Mouse (Mus musculus): ENCODE results near the gene Tlr9. TPM values are rescaled to one million over a fixed set of nuclear protein-coding genes. Genes with fewer than 3 reads are reported as not detected.

Tlr9 gene
- polyA plus RNA-seq, 1 experiment from 2014 or later = not detected

- 58% methylated on average over 19 of the region's 19 CpGs for WGBS
- H3K36me3 ChIP-seq = peaks cover 57% of the 10 kb centered on the region
- no peak overlapping the region for H3K4me3 ChIP-seq
- H3K4me1 ChIP-seq = peaks cover 28% of the 10 kb centered on the region
- no peaks in the 10 kb centered on the region for H3K27me3 ChIP-seq (ENCODE audit: insufficient read depth, poor library complexity, severe bottlenecking)
- no peak for DNase-seq (ENCODE audit: low spot score)
- peak overlapping the region; percentile 67 for H3K27ac ChIP-seq
- H3K9me3 ChIP-seq = no peaks in the 10 kb centered on the region
Measured at GRCm38 (mm10) chr9:106242813-106243488, 20.6 kb downstream of the Tlr9 start.

DNA sequence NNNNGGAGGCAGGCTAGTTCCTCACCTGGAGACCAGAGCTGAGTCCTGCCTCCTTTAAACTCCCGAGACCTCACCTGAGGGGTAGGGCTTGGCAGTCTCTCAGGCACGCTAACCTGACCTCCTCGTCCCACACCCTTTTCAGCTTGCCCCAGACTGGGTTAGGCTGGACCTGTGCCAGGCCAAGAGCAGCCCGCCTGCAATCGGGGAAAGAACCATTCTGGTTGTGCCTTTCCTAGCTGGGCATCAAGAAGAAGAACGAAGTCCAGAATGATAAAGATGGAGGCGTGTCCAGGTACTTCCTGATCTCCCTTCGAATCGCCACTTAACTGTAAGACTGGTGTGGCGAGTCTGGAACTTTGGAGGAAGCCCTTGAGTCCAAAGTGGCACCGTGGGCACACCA, 27.2 kb downstream of the Tlr9 start:
- no peak for DNase-seq (ENCODE audit: low spot score)
- Histone ChIP-seq H3K4me3 (no peak overlapping the region), H3K27me3 (ENCODE audit: insufficient read depth, poor library complexity, severe bottlenecking) (no peaks in the 10 kb centered on the region), H3K27ac (peak overlapping the region; percentile 31; the same call in 1 of the 2 replicates), H3K9me3 (no peaks in the 10 kb centered on the region), H3K4me1 (peaks cover 36% of the 10 kb centered on the region), H3K36me3 (peaks cover 4% of the 10 kb centered on the region; the same call in 1 of the 2 replicates)
- 87% methylated on average over 11 of the region's 11 CpGs for WGBS

DNA sequence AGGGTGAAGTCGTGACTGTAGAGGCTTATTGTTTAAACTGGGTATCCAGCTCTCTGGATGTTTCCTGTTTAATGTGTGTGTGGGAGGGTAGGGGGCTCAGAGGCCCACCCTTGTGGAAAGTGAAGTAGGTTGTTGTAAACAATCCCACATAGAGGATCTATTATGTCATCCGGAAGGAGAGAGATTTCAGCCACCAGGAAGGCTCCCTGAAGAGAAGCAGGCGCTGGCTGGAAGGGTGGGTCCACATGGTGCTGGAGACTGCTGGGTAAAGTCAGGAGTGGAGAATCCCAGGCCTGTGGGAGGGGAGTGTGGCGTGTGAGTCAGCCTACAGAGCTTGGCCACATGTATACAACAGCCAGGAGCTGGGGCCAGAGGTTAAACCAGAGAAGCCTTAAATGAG, 27.8 kb downstream of the Tlr9 start:
- Histone ChIP-seq H3K9me3 (no peaks in the 10 kb centered on the region), H3K27ac (peak overlapping the region; percentile 31), H3K4me3 (no peak overlapping the region), H3K4me1 (peaks cover 36% of the 10 kb centered on the region), H3K27me3 (ENCODE audit: insufficient read depth, poor library complexity, severe bottlenecking) (no peaks in the 10 kb centered on the region), H3K36me3 (peaks cover 1% of the 10 kb centered on the region; the same call in 1 of the 2 replicates)
- DNase-seq (ENCODE audit: low spot score) = no peak
- 35% methylated on average over 4 of the region's 4 CpGs for WGBS

DNA sequence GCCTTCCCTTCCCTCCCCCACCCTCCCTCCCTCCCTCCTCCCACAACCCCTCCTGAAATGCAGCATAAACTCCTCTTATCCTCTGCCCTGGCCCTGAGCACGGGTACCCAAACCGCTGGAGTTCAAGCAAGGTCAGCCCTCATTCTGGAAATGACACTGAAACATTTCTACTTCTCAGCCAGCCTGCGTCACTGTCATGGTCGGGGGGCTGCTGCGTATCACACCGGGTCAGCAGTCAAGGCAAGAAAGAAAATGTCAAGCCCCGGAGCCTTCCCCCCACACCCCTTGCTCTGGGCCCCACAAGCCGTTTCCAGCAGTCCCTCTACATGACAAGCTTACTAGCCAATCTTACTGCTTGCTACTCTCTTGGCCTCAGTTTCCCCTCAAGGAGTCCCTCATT, 28.7 kb downstream of the Tlr9 start:
- Histone ChIP-seq H3K27me3 (ENCODE audit: insufficient read depth, poor library complexity, severe bottlenecking) (no peaks in the 10 kb centered on the region), H3K9me3 (no peaks in the 10 kb centered on the region), H3K27ac (peak overlapping the region; percentile 31; the same call in 1 of the 2 replicates), H3K36me3 (no peaks in the 10 kb centered on the region), H3K4me1 (peaks cover 36% of the 10 kb centered on the region), H3K4me3 (no peak overlapping the region)
- WGBS = 67% methylated on average over 8 of the region's 8 CpGs
- DNase-seq (ENCODE audit: low spot score) = no peak

DNA sequence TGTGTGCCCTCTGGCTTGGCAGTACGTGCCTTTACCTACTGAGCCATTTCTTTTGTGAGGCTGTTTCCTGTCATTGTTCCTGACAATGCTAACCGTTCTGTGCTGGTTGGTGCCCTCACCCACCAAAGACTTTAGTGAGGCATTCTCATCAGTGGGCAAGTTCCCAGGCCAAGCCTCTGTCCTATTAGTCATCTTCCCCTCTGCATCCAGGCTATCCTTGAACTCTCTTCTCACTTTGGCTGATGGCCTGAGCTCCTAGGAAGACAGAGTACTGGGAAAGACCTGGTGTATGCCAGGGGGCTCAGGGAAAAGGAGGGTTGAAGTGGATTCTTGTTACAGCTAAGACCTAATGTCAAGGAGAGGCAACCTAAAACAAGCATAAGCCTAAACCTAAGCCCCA, 31.6 kb downstream of the Tlr9 start:
- no peak for DNase-seq (ENCODE audit: low spot score)
- no peak overlapping the region for H3K4me3 ChIP-seq
- H3K9me3 ChIP-seq = no peaks in the 10 kb centered on the region
- H3K27ac ChIP-seq = no peak overlapping the region
- WGBS = 66% methylated on average over 2 of the region's 2 CpGs
- peaks cover 16% of the 10 kb centered on the region for H3K4me1 ChIP-seq
- no peaks in the 10 kb centered on the region for H3K27me3 ChIP-seq (ENCODE audit: insufficient read depth, poor library complexity, severe bottlenecking)
- no peaks in the 10 kb centered on the region for H3K36me3 ChIP-seq

GRCm38 (mm10) chr9:106258412-106258811, 36.0 kb downstream of the Tlr9 start:
- Histone ChIP-seq H3K36me3 (no peaks in the 10 kb centered on the region), H3K9me3 (no peaks in the 10 kb centered on the region), H3K4me1 (no peaks in the 10 kb centered on the region), H3K27ac (no peak overlapping the region), H3K4me3 (no peak overlapping the region), H3K27me3 (ENCODE audit: insufficient read depth, poor library complexity, severe bottlenecking) (no peaks in the 10 kb centered on the region)
- WGBS = 70% methylated on average over 4 of the region's 4 CpGs
- DNase-seq (ENCODE audit: low spot score) = no peak

- Histone ChIP-seq H3K4me3 (no peak overlapping the region), H3K4me1 (no peaks in the 10 kb centered on the region), H3K27ac (no peak overlapping the region), H3K36me3 (no peaks in the 10 kb centered on the region), H3K27me3 (ENCODE audit: insufficient read depth, poor library complexity, severe bottlenecking) (no peaks in the 10 kb centered on the region), H3K9me3 (no peaks in the 10 kb centered on the region)
- no peak for DNase-seq (ENCODE audit: low spot score)
- WGBS = 72% methylated on average over 5 of the region's 5 CpGs
Measured at GRCm38 (mm10) chr9:106258990-106259389, 36.6 kb downstream of the Tlr9 start.

GRCm38 (mm10) chr9:106261058-106261457, 38.7 kb downstream of the Tlr9 start:
- 84% methylated on average over 6 of the region's 6 CpGs for WGBS
- no peak for DNase-seq (ENCODE audit: low spot score)
- H3K4me1 ChIP-seq = peaks cover 8% of the 10 kb centered on the region
- H3K9me3 ChIP-seq = no peaks in the 10 kb centered on the region
- H3K27ac ChIP-seq = no peak overlapping the region
- no peaks in the 10 kb centered on the region for H3K36me3 ChIP-seq
- H3K4me3 ChIP-seq = no peak overlapping the region
- no peaks in the 10 kb centered on the region for H3K27me3 ChIP-seq (ENCODE audit: insufficient read depth, poor library complexity, severe bottlenecking)

DNA sequence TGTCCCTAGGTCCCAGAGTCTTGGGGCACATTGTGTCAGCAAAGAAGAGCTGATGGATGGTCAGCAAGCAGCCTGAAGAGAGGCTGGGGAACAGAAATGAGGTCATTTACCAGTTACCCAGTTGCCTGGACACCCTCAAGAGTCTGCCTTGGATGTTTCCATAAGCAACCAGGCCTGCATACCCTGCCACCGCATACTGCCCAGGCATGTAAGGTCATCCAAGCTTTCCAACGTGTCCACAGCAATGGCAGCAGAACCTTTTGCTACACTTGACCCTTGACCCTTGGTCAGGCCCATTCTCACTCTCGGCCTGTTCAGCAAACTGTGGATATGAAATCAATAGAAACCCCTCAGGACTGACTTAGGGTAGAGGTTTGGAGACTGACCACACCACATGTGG, 39.1 kb downstream of the Tlr9 start:
- Histone ChIP-seq H3K4me3 (no peak overlapping the region), H3K4me1 (peaks cover 8% of the 10 kb centered on the region), H3K36me3 (no peaks in the 10 kb centered on the region), H3K9me3 (no peaks in the 10 kb centered on the region), H3K27me3 (ENCODE audit: insufficient read depth, poor library complexity, severe bottlenecking) (no peaks in the 10 kb centered on the region), H3K27ac (no peak overlapping the region)
- DNase-seq (ENCODE audit: low spot score) = no peak
- 79% methylated on average over 3 of the region's 3 CpGs for whole genome bisulfite sequencing

DNA sequence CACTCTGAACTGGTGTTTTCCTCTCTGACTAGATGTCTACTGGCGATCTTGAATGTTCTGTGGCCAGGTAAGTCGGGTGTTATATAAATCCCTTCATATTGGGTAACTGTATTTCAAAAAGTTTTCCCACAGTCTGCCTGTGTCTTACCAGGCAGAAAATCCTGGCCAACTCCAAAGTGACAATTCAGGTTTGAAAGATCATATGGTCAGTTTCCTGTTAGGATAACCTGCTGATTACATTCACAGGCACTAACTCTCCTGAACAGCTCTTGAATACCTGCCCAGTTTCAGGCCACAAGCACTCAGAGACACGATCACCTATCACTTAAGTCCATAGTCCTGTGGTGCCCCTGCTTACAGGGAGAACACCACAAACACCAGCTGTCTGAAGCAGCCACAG, 39.7 kb downstream of the Tlr9 start:
- H3K36me3 ChIP-seq = no peaks in the 10 kb centered on the region
- H3K4me3 ChIP-seq = no peak overlapping the region
- peaks cover 8% of the 10 kb centered on the region for H3K4me1 ChIP-seq
- H3K9me3 ChIP-seq = no peaks in the 10 kb centered on the region
- WGBS = 75% methylated on average over 3 of the region's 3 CpGs
- no peak overlapping the region for H3K27ac ChIP-seq
- no peak for DNase-seq (ENCODE audit: low spot score)
- no peaks in the 10 kb centered on the region for H3K27me3 ChIP-seq (ENCODE audit: insufficient read depth, poor library complexity, severe bottlenecking)

- Histone ChIP-seq H3K27ac (no peak overlapping the region), H3K36me3 (no peaks in the 10 kb centered on the region), H3K27me3 (ENCODE audit: insufficient read depth, poor library complexity, severe bottlenecking) (no peaks in the 10 kb centered on the region), H3K4me3 (no peak overlapping the region), H3K4me1 (peaks cover 15% of the 10 kb centered on the region), H3K9me3 (no peaks in the 10 kb centered on the region)
- DNase-seq (ENCODE audit: low spot score) = no peak
- WGBS = 72% methylated on average over 9 of the region's 9 CpGs
Measured at GRCm38 (mm10) chr9:106263381-106263924, 41.1 kb downstream of the Tlr9 start.

- H3K27ac ChIP-seq = no peak overlapping the region
- no peak overlapping the region for H3K4me3 ChIP-seq
- peaks cover 34% of the 10 kb centered on the region for H3K4me1 ChIP-seq
- H3K9me3 ChIP-seq = no peaks in the 10 kb centered on the region
- H3K27me3 ChIP-seq (ENCODE audit: insufficient read depth, poor library complexity, severe bottlenecking) = no peaks in the 10 kb centered on the region
- H3K36me3 ChIP-seq = no peaks in the 10 kb centered on the region
- no peak for DNase-seq (ENCODE audit: low spot score)
- WGBS = 69% methylated on average over 12 of the region's 12 CpGs
Measured at GRCm38 (mm10) chr9:106265358-106266075, 43.1 kb downstream of the Tlr9 start.

GRCm38 (mm10) chr9:106266936-106267657, 44.7 kb downstream of the Tlr9 start:
- H3K36me3 ChIP-seq = no peaks in the 10 kb centered on the region
- no peaks in the 10 kb centered on the region for H3K27me3 ChIP-seq (ENCODE audit: insufficient read depth, poor library complexity, severe bottlenecking)
- H3K27ac ChIP-seq = no peak overlapping the region
- H3K9me3 ChIP-seq = no peaks in the 10 kb centered on the region
- 61% methylated on average over 2 of the region's 2 CpGs for WGBS
- H3K4me1 ChIP-seq = peaks cover 34% of the 10 kb centered on the region
- DNase-seq (ENCODE audit: low spot score) = no peak
- H3K4me3 ChIP-seq = no peak overlapping the region
